Mouse (Mus musculus): ENCODE measurements around the gene Ankrd65.

Gene Ankrd65

GRCm38 (mm10) chr4:155847591-155848352, 57.5 kb downstream of the Ankrd65 start:
- no peak for DNase-seq (ENCODE audit: low spot score)

DNA sequence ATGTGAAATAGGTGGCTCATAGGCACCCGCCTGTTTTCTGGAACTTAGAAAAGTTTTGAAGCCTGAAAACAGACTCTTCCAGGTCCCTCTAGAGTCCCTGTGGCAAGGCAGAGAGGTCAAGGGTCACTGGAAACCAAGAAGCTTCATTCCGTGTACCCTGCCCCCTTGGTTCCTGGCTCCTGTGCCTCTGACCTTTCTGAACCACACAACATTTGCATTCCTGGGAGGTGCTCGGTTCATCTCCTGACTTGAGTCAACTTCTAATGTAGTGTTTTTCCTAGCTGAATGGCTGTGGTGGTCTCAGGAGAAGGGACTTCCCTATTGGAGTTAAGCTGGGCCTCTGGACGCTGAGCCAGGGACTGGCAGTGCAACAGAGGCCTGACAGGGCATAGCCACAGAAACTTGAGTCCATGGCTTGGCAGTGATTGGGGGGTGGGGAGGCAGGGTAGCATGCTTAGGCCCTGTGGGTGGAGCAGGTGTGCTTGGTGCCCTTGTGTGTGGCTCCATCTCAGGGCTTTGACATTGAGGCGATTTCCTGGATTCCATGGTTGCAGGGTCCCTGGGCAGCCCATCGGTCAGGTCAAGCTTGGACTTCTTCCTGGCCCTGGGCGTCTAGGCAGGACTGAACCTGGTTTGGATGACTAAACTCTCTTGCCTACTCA, 58.3 kb downstream of the Ankrd65 start:
- DNase-seq (ENCODE audit: low spot score), result no peak
